Mouse (Mus musculus): ENCODE results near the gene Fkbp15. TPM values are rescaled to one million over a fixed set of nuclear protein-coding genes. Genes with fewer than 3 reads are reported as not detected.

Fkbp15 gene
- polyA plus RNA-seq (2016; fragmentation: Nextera tagmentation; extraction: Ambion mirVana): 25.7 and 26.9 TPM in 2 replicates

DNA sequence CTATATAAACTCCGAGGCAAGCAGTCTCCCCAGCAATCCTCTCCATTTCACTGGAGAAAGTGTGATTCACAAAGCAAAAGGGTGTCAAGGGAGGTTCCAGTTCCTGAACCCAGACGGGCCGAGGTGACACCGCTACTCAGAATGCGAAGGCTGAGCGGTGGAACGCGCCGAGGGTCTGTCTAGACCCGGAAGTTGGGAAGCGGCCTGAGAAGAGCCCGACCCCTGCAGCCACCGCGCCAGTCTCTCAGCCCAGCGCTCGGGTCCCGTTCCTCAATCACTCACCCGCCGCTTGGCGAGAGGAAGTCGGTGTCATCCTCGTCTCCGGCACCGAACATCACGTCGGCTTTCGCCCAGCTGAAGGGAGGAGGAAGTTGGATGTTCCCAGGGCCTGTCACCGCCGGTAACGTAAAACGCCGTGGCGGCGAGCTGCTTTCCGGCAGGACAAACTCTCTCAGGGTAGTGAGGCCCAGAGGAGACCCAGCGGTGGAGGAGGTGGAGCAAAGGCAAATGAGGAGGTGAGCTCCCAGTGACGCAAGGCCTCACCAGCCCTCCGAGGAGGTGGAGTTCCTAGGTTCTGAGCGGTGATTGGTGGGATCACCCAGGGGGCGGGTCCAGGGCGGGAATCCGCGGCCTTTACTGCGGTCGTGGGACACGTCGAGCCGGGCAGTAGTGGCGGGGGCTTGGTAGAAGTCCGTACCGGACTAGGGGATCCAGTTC is at the start of gene Fkbp15, which contains the start of gene Slc31a1:
Gene Fkbp15, minus strand, starts transcription at position 461 of the 717 bp plus-strand sequence.
Gene Slc31a1, plus strand, starts transcription at position 640 of the 717 bp plus-strand sequence.
- WGBS: under 1% methylated on average over 51 of the region's 51 CpGs
- Histone ChIP-seq H3K9ac (peak within 1 kb of the TSS; percentile 74), H3K27me3 (replicated peaks) (no peaks in the 10 kb centered on the region), H3K27ac (peak within 1 kb of the TSS; percentile 12; the same call in 1 of the 2 replicates), H3K4me2 (replicated peaks) (peak within 1 kb of the TSS; percentile 69), H3K4me1 (peaks cover 17% of the 10 kb centered on the region), H3K9me3 (no peaks in the 10 kb centered on the region), H3K36me3 (no peaks in the 10 kb centered on the region), H3K4me3 (peak within 1 kb of the TSS; percentile 70)
- ATAC-seq (ENCODE audit: low FRiP score, low read depth): peak; percentile 100

DNA sequence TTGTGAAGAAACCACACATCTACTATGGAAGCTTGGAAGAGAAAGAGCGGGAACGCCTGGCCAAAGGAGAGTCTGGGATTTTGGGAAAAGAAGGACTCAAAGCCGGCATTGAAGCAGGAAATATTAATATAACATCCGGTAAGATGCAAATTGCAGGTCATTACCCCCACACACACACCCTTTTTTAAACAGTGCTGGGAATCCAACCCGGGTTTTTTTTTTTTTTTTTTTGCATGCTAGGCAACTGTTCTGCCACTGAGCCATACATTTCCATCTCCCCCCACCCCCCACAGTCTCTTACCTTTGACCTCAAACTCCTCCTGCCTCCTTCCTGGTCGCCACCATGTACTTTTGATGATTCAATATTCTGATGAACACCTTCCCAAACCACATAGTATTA is 49.3 kb upstream of the Fkbp15 start:
- H3K9me3 ChIP-seq: no peaks in the 10 kb centered on the region
- peaks cover 28% of the 10 kb centered on the region for H3K36me3 ChIP-seq
- no peak overlapping the region for H3K27ac ChIP-seq
- H3K9ac ChIP-seq: peak overlapping the region; percentile 71
- no peaks in the 10 kb centered on the region for H3K27me3 ChIP-seq (replicated peaks)
- ATAC-seq (ENCODE audit: low FRiP score, low read depth): no peak
- H3K4me1 ChIP-seq: peaks cover 19% of the 10 kb centered on the region
- peak overlapping the region; percentile 68 for H3K4me2 ChIP-seq (replicated peaks)
- peak overlapping the region; percentile 68 for H3K4me3 ChIP-seq
- 46% methylated on average over 6 of the region's 6 CpGs for WGBS

DNA sequence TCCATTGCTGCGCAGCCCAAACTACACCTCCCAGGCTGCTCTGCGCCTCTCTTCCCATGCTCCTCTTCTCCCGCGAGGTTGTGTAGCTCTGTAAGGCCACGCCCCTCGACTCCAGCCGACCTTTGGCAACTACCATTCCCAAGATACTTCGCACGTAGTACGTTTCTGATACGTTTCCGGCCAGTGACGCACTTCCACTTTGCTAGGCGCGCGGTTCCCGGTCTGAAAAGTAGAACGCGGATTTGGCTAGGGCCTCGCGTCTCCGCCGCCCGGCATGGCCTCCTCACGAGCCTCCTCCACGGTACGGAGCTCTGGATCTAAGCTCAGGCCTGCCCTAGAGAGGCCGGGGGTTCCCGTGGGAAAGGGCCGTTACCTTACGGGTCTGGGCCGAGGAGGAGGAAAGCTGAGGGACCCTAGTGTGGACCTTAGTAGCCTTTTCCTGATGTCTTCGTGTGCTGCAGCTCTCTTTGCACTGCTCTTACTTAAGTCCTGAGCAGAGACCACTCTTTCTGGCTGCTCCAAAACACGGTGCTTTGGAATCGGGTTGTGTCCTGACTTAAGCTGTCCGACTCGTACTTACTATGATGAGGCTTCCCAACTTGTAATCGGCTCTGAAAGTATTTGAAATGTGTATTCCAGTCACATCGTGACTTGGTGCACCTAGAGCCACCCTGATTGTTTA is 48.4 kb upstream of the Fkbp15 start, which contains the start of the genes Cdc26 and Prpf4:
Gene Cdc26, minus strand, starts transcription at position 42 of the 682 bp plus-strand sequence.
Gene Prpf4, plus strand, starts transcription at position 197 of the 682 bp plus-strand sequence.
- Histone ChIP-seq H3K9me3 (no peaks in the 10 kb centered on the region), H3K4me3 (peak within 1 kb of the TSS; percentile 68), H3K9ac (peak within 1 kb of the TSS; percentile 71), H3K4me2 (replicated peaks) (peak within 1 kb of the TSS; percentile 68), H3K27me3 (replicated peaks) (no peaks in the 10 kb centered on the region), H3K36me3 (peaks cover 19% of the 10 kb centered on the region), H3K27ac (peak within 1 kb of the TSS; percentile 51; the same call in 1 of the 2 replicates), H3K4me1 (peaks cover 19% of the 10 kb centered on the region)
- ATAC-seq (ENCODE audit: low FRiP score, low read depth): peak; percentile 99
- WGBS: under 1% methylated on average over 39 of the region's 39 CpGs

DNA sequence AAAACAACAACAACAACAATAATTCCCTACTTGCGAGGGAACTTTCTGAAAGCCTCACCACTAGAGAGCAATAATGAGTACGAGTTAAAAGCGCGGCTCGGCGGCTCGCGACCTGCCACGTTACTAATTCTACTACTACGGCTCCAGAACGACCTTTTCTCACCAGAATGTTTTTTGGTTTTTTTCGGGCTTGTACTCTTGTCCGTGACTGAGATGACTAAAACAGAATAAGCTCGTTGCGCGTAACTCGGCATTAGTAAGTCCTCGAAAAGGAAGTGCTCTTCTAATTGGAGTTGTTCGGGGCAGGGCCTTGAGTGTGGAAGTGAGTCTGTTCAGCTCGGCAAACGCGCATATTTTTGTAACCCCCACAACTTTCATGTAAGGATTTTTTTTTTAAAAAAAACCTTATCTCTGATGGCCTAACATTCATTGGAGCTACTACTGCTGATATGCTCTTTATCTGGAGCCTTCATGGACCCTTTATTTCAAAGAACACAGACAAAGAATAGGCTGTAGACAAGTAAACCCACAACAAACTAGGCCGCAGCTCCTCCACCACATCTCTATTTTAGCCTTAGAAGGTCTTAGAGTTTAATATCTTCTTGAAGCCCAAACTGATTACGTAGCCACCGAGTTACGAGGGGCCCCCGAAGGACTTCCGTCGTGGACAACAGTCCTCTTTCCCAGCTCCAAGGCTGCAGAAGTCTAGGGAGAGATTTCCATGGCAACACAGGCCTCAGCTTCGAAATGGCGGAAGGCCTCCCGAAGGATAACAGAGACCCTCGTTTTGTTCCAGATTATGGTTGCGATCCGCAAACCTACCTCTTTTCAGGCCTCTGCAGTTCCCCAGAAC is 47.6 kb upstream of the Fkbp15 start:
- H3K4me2 ChIP-seq (replicated peaks): peak overlapping the region; percentile 68
- peak; percentile 70 for ATAC-seq (ENCODE audit: low FRiP score, low read depth)

DNA sequence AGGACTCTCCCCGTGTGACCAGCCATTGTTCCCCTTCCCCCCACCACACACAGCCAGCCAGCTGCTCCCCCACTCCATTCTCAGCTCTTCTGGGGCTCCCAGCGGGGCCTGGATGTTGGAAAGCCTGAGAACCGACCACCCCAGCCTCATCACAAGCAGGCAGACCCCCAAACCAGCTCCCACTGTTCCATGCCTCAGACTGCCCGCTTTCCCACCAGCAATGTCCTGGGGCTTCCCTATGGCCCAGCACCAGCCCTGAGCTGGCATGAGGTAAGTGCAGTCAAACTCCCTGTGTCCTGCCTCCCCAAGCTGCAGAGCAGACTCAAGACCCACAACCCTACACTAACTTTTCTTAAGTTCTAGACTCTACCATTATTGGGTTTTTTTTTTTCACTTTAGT is 45.8 kb upstream of the Fkbp15 start:
- H3K4me3 ChIP-seq: no peak overlapping the region
- H3K4me2 ChIP-seq (replicated peaks): peak overlapping the region; percentile 20
- no peak overlapping the region for H3K27ac ChIP-seq
- no peaks in the 10 kb centered on the region for H3K27me3 ChIP-seq (replicated peaks)
- 80% methylated on average over 4 of the region's 4 CpGs for WGBS
- peaks cover 15% of the 10 kb centered on the region for H3K36me3 ChIP-seq
- no peaks in the 10 kb centered on the region for H3K9me3 ChIP-seq
- no peak for ATAC-seq (ENCODE audit: low FRiP score, low read depth)
- no peak overlapping the region for H3K9ac ChIP-seq
- peaks cover 19% of the 10 kb centered on the region for H3K4me1 ChIP-seq

More for the DNA sequence above, 47.6 kb upstream of the Fkbp15 start:
- peaks cover 17% of the 10 kb centered on the region for H3K36me3 ChIP-seq
- peak overlapping the region; percentile 71 for H3K9ac ChIP-seq
- WGBS: under 1% methylated on average over 35 of the region's 35 CpGs
- peak overlapping the region; percentile 68 for H3K4me3 ChIP-seq
- peaks cover 19% of the 10 kb centered on the region for H3K4me1 ChIP-seq
- H3K9me3 ChIP-seq: no peaks in the 10 kb centered on the region
- no peaks in the 10 kb centered on the region for H3K27me3 ChIP-seq (replicated peaks)
- H3K27ac ChIP-seq: 0 out of 2 replicates have a peak overlapping the region, but pooled peaks have one; percentile 38

DNA sequence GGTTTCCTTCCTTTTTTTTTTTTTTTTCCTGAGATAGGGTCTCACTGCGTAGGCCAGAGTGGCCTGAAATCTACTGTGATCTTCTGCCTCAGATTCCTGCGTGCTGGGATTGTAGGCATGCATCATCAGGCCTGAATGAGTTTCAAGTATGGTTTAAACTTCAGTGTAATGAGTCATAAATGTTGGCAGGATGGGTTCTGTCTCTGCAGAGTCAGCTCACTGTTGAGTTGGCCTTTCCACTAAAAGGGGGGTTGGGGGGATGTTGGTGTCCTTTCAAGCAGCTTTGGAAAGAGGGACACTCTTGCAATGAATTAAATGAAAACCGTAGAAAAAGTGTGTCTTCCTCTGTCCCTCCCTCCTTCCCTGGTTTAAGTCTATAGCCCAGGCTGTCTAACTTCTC is 38.6 kb upstream of the Fkbp15 start:
- WGBS: 97% methylated on average over 3 of the region's 3 CpGs
- peaks cover 73% of the 10 kb centered on the region for H3K36me3 ChIP-seq

DNA sequence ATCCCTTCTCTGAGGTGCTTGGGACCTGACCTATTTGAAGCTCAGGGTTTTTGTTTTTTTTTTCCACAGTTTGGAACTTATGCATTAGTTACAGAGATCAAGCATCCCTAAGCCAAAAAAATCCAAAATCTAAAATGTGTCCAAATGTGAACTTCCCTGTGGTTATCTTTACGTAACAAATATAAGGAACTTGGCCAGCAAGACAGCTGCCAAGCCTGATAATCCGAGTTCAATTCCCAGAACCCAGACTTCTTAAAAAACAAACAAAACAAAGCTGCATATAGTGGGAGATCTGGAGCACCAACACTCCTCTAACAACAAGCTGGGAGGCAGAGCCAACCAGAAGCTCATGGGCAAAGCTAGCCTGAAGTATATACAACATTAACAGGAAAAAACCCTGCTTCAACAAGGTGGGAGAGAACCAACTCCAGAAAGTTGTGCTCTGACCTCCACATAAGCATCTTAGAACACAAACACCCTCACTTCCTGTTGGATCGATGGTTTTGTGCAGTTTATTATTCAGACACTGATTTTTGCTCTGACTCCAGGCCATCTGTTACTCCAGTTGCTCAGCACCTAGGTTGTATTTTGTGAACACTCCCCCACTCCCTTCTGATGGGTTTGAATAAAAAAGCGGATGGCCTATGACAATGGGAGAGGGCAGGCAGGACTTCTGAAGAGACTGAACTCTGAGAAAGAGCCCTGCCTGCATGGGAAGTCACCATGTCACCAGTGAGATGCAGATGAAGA is 37.4 kb upstream of the Fkbp15 start:
- no peak overlapping the region for H3K9ac ChIP-seq
- 88% methylated on average over 4 of the region's 4 CpGs for WGBS
- no peak overlapping the region for H3K27ac ChIP-seq
- H3K27me3 ChIP-seq (replicated peaks): no peaks in the 10 kb centered on the region
- no peak overlapping the region for H3K4me2 ChIP-seq (replicated peaks)
- no peak for ATAC-seq (ENCODE audit: low FRiP score, low read depth)
- H3K36me3 ChIP-seq: peaks cover 79% of the 10 kb centered on the region
- H3K9me3 ChIP-seq: no peaks in the 10 kb centered on the region
- H3K4me3 ChIP-seq: no peak overlapping the region
- H3K4me1 ChIP-seq: no peaks in the 10 kb centered on the region

More for the DNA sequence above, 38.6 kb upstream of the Fkbp15 start:
- no peaks in the 10 kb centered on the region for H3K27me3 ChIP-seq (replicated peaks)
- no peak for ATAC-seq (ENCODE audit: low FRiP score, low read depth)
- no peak overlapping the region for H3K4me3 ChIP-seq
- no peak overlapping the region for H3K27ac ChIP-seq
- H3K4me2 ChIP-seq (replicated peaks): no peak overlapping the region
- no peaks in the 10 kb centered on the region for H3K4me1 ChIP-seq
- H3K9me3 ChIP-seq: no peaks in the 10 kb centered on the region
- no peak overlapping the region for H3K9ac ChIP-seq

DNA sequence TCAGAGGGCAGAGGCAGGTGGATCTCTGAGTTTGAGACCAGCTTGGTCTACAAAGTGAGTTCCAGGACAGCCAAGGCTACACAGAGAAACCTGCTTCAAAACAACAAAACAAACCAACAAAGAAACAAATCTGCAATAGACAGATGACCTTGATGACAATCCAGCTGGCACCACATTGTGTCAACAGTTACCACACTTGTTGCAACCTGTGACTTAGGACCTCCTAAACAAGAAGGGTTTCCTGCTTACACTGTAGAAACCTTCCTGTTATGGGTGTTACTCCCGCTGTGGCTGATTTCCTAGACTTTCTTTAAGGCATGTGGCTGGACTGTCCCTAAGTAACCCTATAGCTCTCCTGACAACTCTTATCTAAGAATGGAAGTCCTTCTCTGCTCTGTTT is 35.5 kb upstream of the Fkbp15 start:
- 97% methylated on average over 1 of the region's 1 CpGs for WGBS
- Histone ChIP-seq H3K9ac (no peak overlapping the region), H3K4me1 (no peaks in the 10 kb centered on the region), H3K27ac (no peak overlapping the region), H3K9me3 (no peaks in the 10 kb centered on the region), H3K4me2 (replicated peaks) (no peak overlapping the region), H3K4me3 (no peak overlapping the region), H3K27me3 (replicated peaks) (no peaks in the 10 kb centered on the region), H3K36me3 (peaks cover 79% of the 10 kb centered on the region)
- ATAC-seq (ENCODE audit: low FRiP score, low read depth): no peak

DNA sequence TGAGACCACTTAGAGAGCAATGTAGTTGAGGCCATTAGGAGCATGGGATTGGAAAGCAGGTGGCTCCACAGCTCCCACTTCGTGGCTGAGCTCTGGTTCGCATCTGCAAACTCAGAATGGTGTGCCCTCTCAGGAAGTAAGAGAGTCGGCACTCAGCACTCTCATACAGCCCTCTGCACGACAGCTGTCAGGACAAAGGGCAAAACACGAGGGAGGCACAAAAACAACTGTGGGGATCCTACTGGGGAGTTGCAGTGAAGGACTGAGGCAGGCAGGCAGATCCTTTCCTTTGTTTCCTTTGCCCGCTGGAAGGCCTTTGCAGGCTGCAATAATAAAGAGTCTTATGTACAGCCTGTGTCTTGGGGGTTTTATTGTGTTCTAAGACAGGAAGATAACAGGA is 33.1 kb upstream of the Fkbp15 start:
- no peak overlapping the region for H3K9ac ChIP-seq
- H3K27ac ChIP-seq: no peak overlapping the region
- no peaks in the 10 kb centered on the region for H3K4me1 ChIP-seq
- H3K4me2 ChIP-seq (replicated peaks): no peak overlapping the region
- 23% methylated on average over 6 of the region's 6 CpGs for WGBS
- H3K9me3 ChIP-seq: no peaks in the 10 kb centered on the region
- H3K27me3 ChIP-seq (replicated peaks): no peaks in the 10 kb centered on the region
- no peak for ATAC-seq (ENCODE audit: low FRiP score, low read depth)
- H3K36me3 ChIP-seq: peaks cover 66% of the 10 kb centered on the region
- no peak overlapping the region for H3K4me3 ChIP-seq

DNA sequence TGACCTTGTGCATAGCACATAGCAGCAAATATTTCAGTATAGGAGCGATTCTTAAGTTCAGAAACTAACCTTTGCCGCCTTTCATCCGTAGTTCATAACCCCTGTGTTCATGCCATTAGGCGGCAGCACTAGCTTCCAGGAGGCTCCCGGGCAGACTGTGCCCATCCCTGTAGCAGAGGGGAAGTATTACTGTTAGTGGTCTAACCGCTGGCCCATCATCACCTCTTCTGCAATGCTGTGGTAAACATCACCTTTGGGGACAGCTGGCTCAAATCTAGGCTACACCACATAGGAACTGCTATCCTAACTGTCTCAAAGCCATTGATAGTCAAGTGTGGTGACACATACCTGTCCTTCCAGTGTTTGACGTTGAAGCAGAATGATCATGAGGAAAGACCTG is 31.5 kb upstream of the Fkbp15 start:
- no peaks in the 10 kb centered on the region for H3K9me3 ChIP-seq
- ATAC-seq (ENCODE audit: low FRiP score, low read depth): no peak
- no peaks in the 10 kb centered on the region for H3K4me1 ChIP-seq
- H3K4me2 ChIP-seq (replicated peaks): no peak overlapping the region
- no peak overlapping the region for H3K4me3 ChIP-seq
- H3K36me3 ChIP-seq: peaks cover 59% of the 10 kb centered on the region
- 89% methylated on average over 7 of the region's 7 CpGs for WGBS
- no peaks in the 10 kb centered on the region for H3K27me3 ChIP-seq (replicated peaks)
- no peak overlapping the region for H3K27ac ChIP-seq
- no peak overlapping the region for H3K9ac ChIP-seq

Measured in neural tube, embryonic 12.5 days (tissue).